Mouse (Mus musculus) CH12.LX (cell line): ENCODE data around the gene Asb15. TPM values are rescaled to one million over a fixed set of nuclear protein-coding genes. Genes with fewer than 3 reads are reported as not detected.

Experiments used
- DNase-seq: peaks from one replicate; pipeline ENCODE4 v3.0.0-alpha.2; 2013; ENCODE audit errors: extremely low read depth
- H3K27ac ChIP-seq: 2 replicates; pipeline ENCODE4 v1.5.1; 2012; ENCODE audit warnings: low read depth, mild to moderate bottlenecking, control low read depth, moderate library complexity; ENCODE audit not compliant: insufficient read depth
- H3K27me3 ChIP-seq: replicated peaks from 2 replicates; pipeline ENCODE3; 2012; ENCODE audit warnings: inconsistent platforms
- H3K36me3 ChIP-seq, 2 experiments: replicated peaks in 1 of 2; 2 replicates each; pipeline versions ENCODE3 to v1.6.1; 2012; ENCODE audit warnings: inconsistent platforms in 1 of 2, low read length in 1 of 2, mild to moderate bottlenecking in 1 of 2, mixed read lengths in 1 of 2, moderate library complexity in 1 of 2; ENCODE audit not compliant: control insufficient read depth in 1 of 2, insufficient read depth in 1 of 2
- H3K4me1 ChIP-seq, 2 experiments: 2 replicates each; pipeline ENCODE4 v1.6.1; 2012; ENCODE audit warnings: inconsistent platforms in 1 of 2, moderate library complexity in 1 of 2; ENCODE audit not compliant: insufficient read depth in 2 of 2, control insufficient read depth in 1 of 2
- H3K4me2 ChIP-seq: 2 replicates; pipeline ENCODE4 v1.6.1; 2012; ENCODE audit warnings: low read depth, mild to moderate bottlenecking, control low read depth; ENCODE audit not compliant: poor library complexity, insufficient read depth, severe bottlenecking
- H3K4me3 ChIP-seq, 3 experiments: fragments of 150-350 bp in 1 of 3; sonication (generic) in 1 of 3; replicated peaks in 1 of 3; 2 replicates each; pipeline versions ENCODE3 to v1.5.1; 2011 to 2012; ENCODE audit warnings: low read depth in 2 of 3, low read length in 2 of 3, mild to moderate bottlenecking in 2 of 3, moderate library complexity in 2 of 3, control low read depth in 1 of 3, improper control_type of control experiment in 1 of 3, inconsistent platforms in 1 of 3, mixed read lengths in 1 of 3; ENCODE audit not compliant: poor library complexity in 1 of 3
- H3K79me2 ChIP-seq: replicated peaks from 2 replicates; pipeline ENCODE4 v1.6.1; 2012; ENCODE audit warnings: mild to moderate bottlenecking, moderate library complexity; ENCODE audit not compliant: control insufficient read depth, poor library complexity, insufficient read depth, severe bottlenecking; ENCODE audit errors: extremely low read depth
- H3K9ac ChIP-seq: 2 replicates; pipeline ENCODE4 v1.6.1; 2012; ENCODE audit warnings: low read depth, mild to moderate bottlenecking, control low read depth, moderate library complexity; ENCODE audit not compliant: insufficient read depth
- H3K9me3 ChIP-seq: replicated peaks from 2 replicates; pipeline ENCODE3; 2012; ENCODE audit warnings: low read length, inconsistent platforms, mixed read lengths
- BHLHE40 ChIP-seq: IDR thresholded peaks from 2 replicates; pipeline ENCODE4 v1.6.1; 2011; ENCODE audit warnings: mild to moderate bottlenecking, low read depth, low read length, improper control_type of control experiment
- CHD2 ChIP-seq: IDR thresholded peaks from 2 replicates; pipeline ENCODE4 v1.6.1; 2011; ENCODE audit warnings: low read length, improper control_type of control experiment
- CTCF ChIP-seq, 2 experiments: IDR thresholded peaks in 1 of 2; conservative IDR thresholded peaks in 1 of 2; 2 replicates each; pipeline ENCODE4 v1.5.1; 2011 to 2012; ENCODE audit warnings: low read depth in 2 of 2, low read length in 2 of 2, improper control_type of control experiment in 1 of 2, inconsistent platforms in 1 of 2, mild to moderate bottlenecking in 1 of 2, moderate library complexity in 1 of 2
- HCFC1 ChIP-seq: IDR thresholded peaks from 2 replicates; pipeline ENCODE4 v1.6.1; 2012; ENCODE audit warnings: low read depth, mild to moderate bottlenecking, inconsistent platforms, low read length, improper control_type of control experiment
- JUND ChIP-seq: conservative IDR thresholded peaks from 2 replicates; pipeline ENCODE4 v1.6.1; 2011; ENCODE audit warnings: low read depth, low read length, improper control_type of control experiment
- MAFK ChIP-seq: IDR thresholded peaks from 2 replicates; pipeline ENCODE4 v1.6.1; 2011; ENCODE audit warnings: low read length, improper control_type of control experiment; ENCODE audit not compliant: insufficient replicate concordance
- MAX ChIP-seq: IDR thresholded peaks from 2 replicates; pipeline ENCODE4 v1.6.1; 2011; ENCODE audit warnings: low read length, improper control_type of control experiment
- MAZ ChIP-seq: IDR thresholded peaks from 2 replicates; pipeline ENCODE4 v1.6.1; 2012; ENCODE audit warnings: low read depth, mild to moderate bottlenecking, inconsistent platforms, low read length, improper control_type of control experiment, moderate library complexity
- MXI1 ChIP-seq: IDR thresholded peaks from 2 replicates; pipeline ENCODE4 v1.6.1; 2011; ENCODE audit warnings: mild to moderate bottlenecking, low read depth, low read length, improper control_type of control experiment
- MYC ChIP-seq: IDR thresholded peaks from 2 replicates; pipeline ENCODE4 v1.6.1; 2011; ENCODE audit warnings: low read depth, mild to moderate bottlenecking, improper control_type of control experiment, low read length
- NELFE ChIP-seq: IDR thresholded peaks from 2 replicates; pipeline ENCODE4 v1.6.1; 2011; ENCODE audit warnings: low read depth, low read length, improper control_type of control experiment
- NRF1 ChIP-seq: IDR thresholded peaks from 2 replicates; pipeline ENCODE4 v1.6.1; 2014; ENCODE audit warnings: low read depth, mild to moderate bottlenecking, inconsistent platforms, low read length, improper control_type of control experiment, moderate library complexity
- POLR2A ChIP-seq: IDR thresholded peaks from 2 replicates; pipeline ENCODE4 v1.6.1; 2011; ENCODE audit warnings: low read depth, mild to moderate bottlenecking, improper control_type of control experiment, low read length
- POLR2AphosphoS2 ChIP-seq: IDR thresholded peaks from 2 replicates; pipeline ENCODE4 v1.6.1; 2011; ENCODE audit warnings: low read depth, low read length, improper control_type of control experiment
- RAD21 ChIP-seq: IDR thresholded peaks from 2 replicates; pipeline ENCODE4 v1.6.1; 2011; ENCODE audit warnings: low read depth, mild to moderate bottlenecking, low read length, improper control_type of control experiment, moderate library complexity
- RCOR1 ChIP-seq: conservative IDR thresholded peaks from 2 replicates; pipeline ENCODE4 v1.6.1; 2012; ENCODE audit warnings: low read depth, mild to moderate bottlenecking, inconsistent platforms, low read length, improper control_type of control experiment
- TCF12 ChIP-seq: IDR thresholded peaks from 2 replicates; pipeline ENCODE4 v1.6.1; 2014; ENCODE audit warnings: low read depth, mild to moderate bottlenecking, inconsistent platforms, low read length, improper control_type of control experiment
- UBTF ChIP-seq: IDR thresholded peaks from 2 replicates; pipeline ENCODE4 v1.6.1; 2012; ENCODE audit warnings: low read depth, mild to moderate bottlenecking, inconsistent platforms, low read length, improper control_type of control experiment, moderate library complexity
- USF1 ChIP-seq: IDR thresholded peaks from 2 replicates; pipeline ENCODE4 v1.6.1; 2014; ENCODE audit warnings: low read depth, mild to moderate bottlenecking, inconsistent platforms, low read length, improper control_type of control experiment
- ZKSCAN1 ChIP-seq: IDR thresholded peaks from 2 replicates; pipeline ENCODE4 v1.6.1; 2012; ENCODE audit warnings: low read depth, inconsistent platforms, low read length, improper control_type of control experiment, borderline replicate concordance
- ZNF384 ChIP-seq: IDR thresholded peaks from 2 replicates; pipeline ENCODE4 v1.6.1; 2012; ENCODE audit warnings: low read depth, low read length, improper control_type of control experiment, inconsistent platforms
- dilution Hi-C: fragments of 300-500 bp; cut with MboI; formaldehyde crosslinking; loops from 2 replicates; pipeline ENCODE4 v1.14.3; 2020; ENCODE audit warnings: low sequenced_read_pairs; ENCODE audit not compliant: extremely low pct_unique_long_range_greater_than_20kb, extremely low pct_ligation_motif_present
- in situ Hi-C: fragments of 300-500 bp; cut with MboI; formaldehyde crosslinking; loops from 3 replicates; pipeline ENCODE4 v1.14.3; 2019; ENCODE audit warnings: low sequenced_read_pairs, low pct_ligation_motif_present, low pct_unique_long_range_greater_than_20kb, mixed read lengths
- polyA plus RNA-seq: library from polyadenylated mRNA; unstranded; fragments of >175 nt; gene quantifications from 2 replicates; pipeline ENCODE4 v1.2.1, GENCODE M21; 2012; ENCODE audit warnings: low read depth; ENCODE audit not compliant: insufficient read length
- total RNA-seq, 2 experiments: library from RNA; depleted of rRNA; stranded (reverse); fragments of 300-350 nt in 1 of 2; fragments of >200 nt in 1 of 2; gene quantifications; 2 replicates each; pipeline ENCODE4 v1.2.3; 2012 to 2014

Gene Asb15
- total and polyA plus RNA-seq, 3 experiments: 0.10 TPM; not detected in 2

DNA sequence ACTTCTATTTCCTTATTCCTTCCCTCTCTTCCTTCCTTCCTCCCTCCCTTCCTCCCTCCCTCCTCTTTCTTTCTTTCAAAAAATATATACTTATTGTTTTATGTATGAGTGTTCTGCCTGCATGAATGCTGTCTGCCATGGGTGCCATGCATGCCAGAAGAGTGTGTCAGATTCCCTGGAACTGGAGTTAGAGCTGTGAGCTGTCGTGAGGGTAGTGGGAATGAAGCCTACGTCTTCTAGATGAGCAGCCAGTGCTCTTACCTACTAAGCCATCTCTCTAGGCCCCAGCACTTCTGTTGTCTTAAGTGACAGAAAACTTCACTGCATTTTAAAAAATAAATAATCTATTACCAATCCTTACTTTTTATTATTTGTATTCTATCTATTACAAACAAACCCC is 93.0 kb downstream of the Asb15 start:
- no peak for TF ChIP-seq MAFK
- no peak for TF ChIP-seq MYC
- TF ChIP-seq HCFC1: no peak
- no peak for TF ChIP-seq ZNF384
- no peak for TF ChIP-seq POLR2AphosphoS2
- TF ChIP-seq MAX: no peak
- TF ChIP-seq ZKSCAN1: no peak
- TF ChIP-seq CHD2: no peak
- TF ChIP-seq NRF1: no peak
- TF ChIP-seq MAZ: no peak
- no peak for TF ChIP-seq JUND
- TF ChIP-seq POLR2A: no peak
- TF ChIP-seq TCF12: no peak
- no peak for TF ChIP-seq RAD21
- TF ChIP-seq UBTF: no peak
- TF ChIP-seq MXI1: no peak
- no peak for TF ChIP-seq NELFE
- TF ChIP-seq RCOR1: no peak
- TF ChIP-seq CTCF (conservative IDR thresholded peaks at IDR 0.05 in 1 of 2, IDR thresholded peaks at IDR 0.05 in 1 of 2; ENCODE audit: low read depth in 2 of 2, low read length in 2 of 2): no peak
- H3K4me1 ChIP-seq: no peaks in the 10 kb centered on the region
- no peak overlapping the region for H3K4me3 ChIP-seq
- H3K9me3 ChIP-seq: no peaks in the 10 kb centered on the region
- in situ Hi-C loops (loop anchor here (10.0 kb wide), 1 partner anchor 96 kb away; the partner anchor contains the start of genes Asb15 and Ndufa5), dilution Hi-C loops (no loop called here)
- peaks cover 25 to 63% of the 10 kb centered on the region in 2 experiments for H3K36me3 ChIP-seq
- no peaks in the 10 kb centered on the region for H3K27me3 ChIP-seq
- H3K4me2 ChIP-seq: no peak overlapping the region
- H3K27ac ChIP-seq: no peak overlapping the region
- no peaks in the 10 kb centered on the region for H3K79me2 ChIP-seq
- no peak overlapping the region for H3K9ac ChIP-seq
- DNase-seq: no peak

DNA sequence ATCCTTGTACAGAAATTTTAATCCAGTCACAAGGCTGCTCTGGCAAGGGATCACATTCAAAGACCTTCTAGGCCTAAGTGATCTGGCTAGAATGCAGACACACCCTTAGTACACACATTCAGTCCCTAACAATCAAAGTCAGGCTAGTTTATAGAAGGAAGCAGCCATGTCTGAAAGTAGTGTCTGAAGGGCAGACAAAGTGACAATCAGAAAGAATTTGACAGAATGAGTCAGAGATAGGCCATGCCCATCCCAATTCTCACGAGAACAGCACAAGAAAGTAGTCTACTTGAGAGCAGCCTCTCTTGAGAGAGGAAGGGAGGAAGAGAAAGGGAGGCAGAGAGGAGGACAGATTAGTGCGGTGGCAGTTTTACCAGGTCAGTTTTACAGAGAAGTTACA is 94.2 kb downstream of the Asb15 start:
- TF ChIP-seq USF1 (no peak), NELFE (no peak), POLR2AphosphoS2 (no peak), MYC (no peak), POLR2A (no peak), BHLHE40 (no peak)
- Histone ChIP-seq H3K27ac (no peak overlapping the region), H3K9me3 (no peaks in the 10 kb centered on the region), H3K4me3 (no peak overlapping the region), H3K36me3 (peaks cover 19 to 58% of the 10 kb centered on the region in 2 experiments), H3K4me2 (no peak overlapping the region), H3K27me3 (no peaks in the 10 kb centered on the region), H3K9ac (no peak overlapping the region), H3K79me2 (no peaks in the 10 kb centered on the region), H3K4me1 (no peaks in the 10 kb centered on the region)
- no peak for DNase-seq
- dilution Hi-C loops (no loop called here), in situ Hi-C loops (loop anchor here (10.0 kb wide), 1 partner anchor 97 kb away; the partner anchor contains the start of genes Asb15 and Ndufa5)

Other genes with a start within 250 kb of the Asb15 start
- not detected in 2 replicates for gene Iqub, start 13.1 kb upstream of the Asb15 start, total RNA-seq (2012; rRNA removed)
- not detected in 2 replicates for gene Iqub, start 13.1 kb upstream of the Asb15 start, total RNA-seq (2014; rRNA removed)
- gene Iqub, start 13.1 kb upstream of the Asb15 start, polyA plus RNA-seq: not detected in 2 replicates
- 162 and 222 TPM in 2 replicates for gene Ndufa5, start 131 bp upstream of the Asb15 start, total RNA-seq (2012; rRNA removed)
- 67.2 and 92.0 TPM in 2 replicates for gene Ndufa5, start 131 bp upstream of the Asb15 start, total RNA-seq (2014; rRNA removed)
- gene Ndufa5, start 131 bp upstream of the Asb15 start, polyA plus RNA-seq: 372 and 433 TPM in 2 replicates
- not detected in 2 replicates for gene Lmod2, start 69.6 kb downstream of the Asb15 start, total RNA-seq (2012; rRNA removed)
- gene Lmod2, start 69.6 kb downstream of the Asb15 start, total RNA-seq (2014; rRNA removed): not detected in 2 replicates
- not detected in 2 replicates for gene Lmod2, start 69.6 kb downstream of the Asb15 start, polyA plus RNA-seq
- gene Wasl, start 136.9 kb downstream of the Asb15 start, total RNA-seq (2012; rRNA removed): 3.9 and 5.6 TPM in 2 replicates
- 7.6 and 7.8 TPM in 2 replicates for gene Wasl, start 136.9 kb downstream of the Asb15 start, total RNA-seq (2014; rRNA removed)
- 7.4 and 8.4 TPM in 2 replicates for gene Wasl, start 136.9 kb downstream of the Asb15 start, polyA plus RNA-seq
- gene Hyal6, start 205.1 kb downstream of the Asb15 start, total RNA-seq (2012; rRNA removed): not detected in 2 replicates
- not detected in 2 replicates for gene Hyal6, start 205.1 kb downstream of the Asb15 start, total RNA-seq (2014; rRNA removed)
- gene Hyal6, start 205.1 kb downstream of the Asb15 start, polyA plus RNA-seq: not detected in 2 replicates
- gene Hyal4, start 220.2 kb downstream of the Asb15 start, total RNA-seq (2012; rRNA removed): not detected in 2 replicates
- not detected in 2 replicates for gene Hyal4, start 220.2 kb downstream of the Asb15 start, total RNA-seq (2014; rRNA removed)
- not detected in 2 replicates for gene Hyal4, start 220.2 kb downstream of the Asb15 start, polyA plus RNA-seq